Mouse (Mus musculus): ENCODE measurements around the gene Spred3. TPM values are rescaled to one million over a fixed set of nuclear protein-coding genes. Genes with fewer than 3 reads are reported as not detected.
"Not testable (repeated sequence)": the region's sequence is repeated elsewhere in the genome, so short reads cannot be mapped to it uniquely, and the experiment has no call there.

Spred3 gene
- polyA plus RNA-seq, 1 experiment from 2014 or later = 1.2 TPM

DNA sequence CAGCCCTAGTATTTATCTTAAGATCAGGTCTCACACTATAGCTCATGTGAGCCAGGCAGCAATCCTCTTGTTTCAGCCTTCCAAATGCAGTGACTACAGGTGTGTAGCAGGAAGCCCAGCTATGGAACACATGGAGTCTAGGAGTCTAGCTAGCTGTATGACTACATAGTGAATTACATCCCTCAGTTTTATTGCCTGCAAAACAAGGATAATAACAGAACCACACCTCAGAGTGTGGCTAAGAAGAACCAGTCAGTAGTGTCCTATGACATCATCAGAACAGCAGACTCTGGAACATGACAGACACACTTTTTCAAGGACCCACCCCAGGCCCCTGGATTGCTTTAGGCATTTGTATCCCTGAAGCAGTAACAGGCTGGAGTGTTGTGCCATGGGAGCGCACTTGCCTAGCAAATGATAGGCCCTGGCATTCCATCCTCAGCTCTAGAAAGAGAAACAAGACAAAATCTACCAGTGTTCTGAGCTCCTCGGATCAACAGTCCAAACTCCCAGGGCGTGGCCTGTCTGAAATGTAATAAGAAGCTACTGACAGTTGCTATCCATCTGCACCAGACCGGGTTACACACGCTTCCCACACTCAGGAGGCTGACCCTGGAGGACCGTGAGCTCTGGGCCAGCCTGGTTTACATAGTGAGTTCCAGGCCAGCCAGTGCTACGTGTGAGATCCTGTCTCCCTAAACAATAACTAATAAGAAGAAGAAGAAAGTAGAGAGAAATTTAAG is 23.4 kb downstream of the Spred3 start:
- no peaks in the 10 kb centered on the region for H3K36me3 ChIP-seq
- H3K4me1 ChIP-seq (replicated peaks) = no peaks in the 10 kb centered on the region
- H3K4me3 ChIP-seq = no peak overlapping the region
- no peak for ATAC-seq (replicated peaks; ENCODE audit: insufficient number of reproducible peaks, insufficient read depth, low FRiP score, low read depth)
- H3K9me3 ChIP-seq (replicated peaks) = no peaks in the 10 kb centered on the region
- WGBS = 77% methylated on average over 7 of the region's 7 CpGs
- H3K27me3 ChIP-seq = peaks cover 7% of the 10 kb centered on the region; the same call in 1 of the 2 replicates
- H3K27ac ChIP-seq = no peak overlapping the region
- H3K9ac ChIP-seq = no peak overlapping the region
- no peak overlapping the region for H3K4me2 ChIP-seq

DNA sequence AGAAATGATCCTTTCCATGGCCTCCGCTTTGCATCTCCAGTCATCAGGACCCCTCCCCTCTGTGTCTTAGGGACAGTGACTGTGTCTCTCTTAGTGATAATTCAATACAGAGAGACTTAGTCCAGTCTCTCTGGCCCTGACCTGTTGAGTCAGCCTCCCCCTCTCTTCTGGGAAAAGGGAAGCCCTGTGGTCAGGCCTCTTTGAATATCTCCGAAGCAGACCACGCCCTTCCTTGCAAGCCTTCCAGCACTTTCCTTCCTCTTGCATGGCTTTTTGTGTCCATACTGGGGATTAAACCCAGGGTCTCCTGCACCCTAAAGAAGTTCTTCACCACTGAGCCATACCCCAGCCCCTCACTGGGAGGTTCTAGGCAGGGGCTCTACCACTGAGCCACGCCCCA is 26.2 kb downstream of the Spred3 start:
- Histone ChIP-seq H3K27me3 (0 out of 2 replicates have a peak, but pooled peaks cover under 1% of the 10 kb centered on the region), H3K9me3 (replicated peaks) (no peaks in the 10 kb centered on the region), H3K4me2 (no peak overlapping the region), H3K4me1 (replicated peaks) (no peaks in the 10 kb centered on the region), H3K9ac (no peak overlapping the region), H3K36me3 (no peaks in the 10 kb centered on the region), H3K4me3 (no peak overlapping the region), H3K27ac (no peak overlapping the region)
- no peak for ATAC-seq (replicated peaks; ENCODE audit: insufficient number of reproducible peaks, insufficient read depth, low FRiP score, low read depth)
- WGBS = 84% methylated on average over 4 of the region's 4 CpGs

DNA sequence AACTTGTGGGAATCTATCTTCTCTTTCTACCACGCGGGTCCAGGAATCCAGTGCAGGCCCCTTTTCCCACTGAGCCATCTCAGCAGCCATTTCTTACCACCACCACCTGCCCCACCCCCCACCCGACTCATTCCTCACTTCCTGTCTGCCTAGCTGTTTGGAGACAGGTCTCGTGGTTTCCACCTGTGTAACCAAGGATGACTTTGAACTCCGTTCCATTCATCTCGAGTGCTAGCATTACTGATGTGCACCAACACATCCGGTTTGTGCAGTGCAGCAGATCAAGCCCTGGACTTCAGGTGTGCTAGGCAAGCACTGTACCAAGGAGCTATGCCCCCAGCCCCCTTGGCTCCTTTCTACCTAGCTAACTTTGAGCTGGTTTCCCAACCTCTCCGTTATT is 28.8 kb downstream of the Spred3 start:
- no peaks in the 10 kb centered on the region for H3K4me1 ChIP-seq (replicated peaks)
- WGBS = 73% methylated on average over 8 of the region's 8 CpGs

DNA sequence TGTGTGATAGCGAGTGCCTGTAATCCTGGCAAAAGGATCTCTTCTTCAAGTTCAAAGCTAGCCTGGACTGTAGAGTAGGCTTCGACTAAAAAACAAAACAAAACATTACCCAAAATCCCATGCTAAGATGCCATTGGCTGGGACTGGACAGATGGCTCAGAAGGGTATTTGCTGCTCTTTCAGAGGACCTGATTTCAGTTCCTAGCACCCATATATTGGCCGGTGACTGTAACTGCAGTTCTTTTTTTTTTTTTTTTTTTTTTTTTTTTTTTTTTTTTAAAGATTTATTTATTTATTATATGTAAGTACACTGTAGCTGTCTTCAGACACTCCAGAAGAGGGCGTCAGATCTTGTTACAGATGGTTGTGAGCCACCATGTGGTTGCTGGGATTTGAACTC is 31.0 kb downstream of the Spred3 start:
- WGBS = 85% methylated on average over 3 of the region's 4 CpGs
- H3K4me2 ChIP-seq; H3K9me3 ChIP-seq (replicated peaks); H3K4me1 ChIP-seq (replicated peaks); ATAC-seq (replicated peaks; ENCODE audit: insufficient number of reproducible peaks, insufficient read depth, low FRiP score, low read depth); H3K9ac ChIP-seq; H3K36me3 ChIP-seq; H3K4me3 ChIP-seq; H3K27ac ChIP-seq: not testable (repeated sequence)
- H3K27me3 ChIP-seq = peaks cover 25% of the 10 kb centered on the region

More for the DNA sequence above, 28.8 kb downstream of the Spred3 start:
- Histone ChIP-seq H3K27me3 (peaks cover 12% of the 10 kb centered on the region), H3K9ac (no peak overlapping the region), H3K27ac (no peak overlapping the region), H3K4me3 (no peak overlapping the region), H3K4me2 (no peak overlapping the region), H3K36me3 (no peaks in the 10 kb centered on the region), H3K9me3 (replicated peaks) (no peaks in the 10 kb centered on the region)
- ATAC-seq (replicated peaks; ENCODE audit: insufficient number of reproducible peaks, insufficient read depth, low FRiP score, low read depth) = no peak

DNA sequence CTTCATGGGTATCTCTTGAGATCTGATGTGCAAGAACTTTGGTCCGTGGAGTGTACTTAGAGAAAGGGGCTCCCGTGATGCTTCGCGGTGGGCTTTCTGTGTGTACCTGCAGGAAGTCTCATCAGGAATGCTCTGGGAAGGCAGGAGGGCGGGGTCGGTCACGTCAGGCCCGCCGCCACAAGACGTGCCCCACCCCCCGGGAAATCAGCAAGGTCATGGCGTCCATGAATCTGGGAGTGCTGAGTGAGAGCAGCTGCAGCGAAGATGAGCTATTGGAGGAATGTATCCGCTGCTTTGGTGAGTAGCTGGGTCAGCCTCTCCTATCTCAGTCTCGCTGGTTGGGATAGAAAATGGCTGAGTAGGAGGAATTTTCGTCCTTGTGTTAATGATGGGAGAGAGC is 32.8 kb downstream of the Spred3 start:
- H3K9me3 ChIP-seq (replicated peaks) = no peaks in the 10 kb centered on the region
- no peak overlapping the region for H3K27ac ChIP-seq
- H3K4me1 ChIP-seq (replicated peaks) = no peaks in the 10 kb centered on the region
- WGBS = 27% methylated on average over 16 of the region's 16 CpGs
- no peaks in the 10 kb centered on the region for H3K36me3 ChIP-seq
- H3K9ac ChIP-seq = no peak overlapping the region
- H3K27me3 ChIP-seq = peaks cover 25% of the 10 kb centered on the region
- H3K4me3 ChIP-seq = no peak overlapping the region
- no peak overlapping the region for H3K4me2 ChIP-seq
- ATAC-seq (replicated peaks; ENCODE audit: insufficient number of reproducible peaks, insufficient read depth, low FRiP score, low read depth) = no peak

DNA sequence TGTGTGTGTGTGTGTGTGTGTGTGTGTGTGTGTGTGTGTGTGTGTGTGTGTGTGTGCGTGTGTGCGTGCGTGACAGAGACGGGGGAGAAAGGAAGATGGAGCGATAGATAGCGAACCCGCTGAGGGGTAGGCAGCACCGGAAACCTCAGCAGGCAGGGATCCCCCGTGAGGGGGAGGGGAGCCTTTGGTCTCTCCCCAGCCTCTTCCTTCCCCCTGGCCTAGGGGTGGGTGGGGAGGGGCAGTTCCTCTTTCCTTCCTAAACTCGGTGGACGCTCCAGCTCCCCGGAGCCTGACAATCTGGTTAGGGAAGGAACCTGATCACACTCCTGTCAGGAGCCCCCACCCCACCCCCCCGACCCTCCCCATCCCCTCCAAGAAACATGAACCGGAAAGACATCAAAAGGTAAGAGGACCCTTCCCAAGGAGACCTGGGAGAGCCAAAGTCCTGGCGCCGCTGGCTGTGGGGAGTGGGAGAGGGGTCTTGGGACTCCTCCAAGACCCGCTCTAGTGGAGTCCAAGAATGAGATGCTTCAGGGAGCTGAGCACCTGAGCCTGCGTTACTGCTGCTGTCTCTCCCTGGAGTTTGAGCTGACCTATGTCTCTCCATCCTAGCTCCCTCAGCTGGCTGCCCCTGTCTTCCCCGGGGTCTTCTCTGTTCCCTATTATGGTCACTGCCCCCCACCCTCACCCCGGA is 35.4 kb downstream of the Spred3 start, which contains the start of gene Rasgrp4:
Gene Rasgrp4, plus strand, starts transcription at position 159 of the 694 bp plus-strand sequence.
- Histone ChIP-seq H3K27ac (no peak within 1 kb of the TSS), H3K4me3 (peak within 1 kb of the TSS; percentile 17; the same call in 1 of the 2 replicates), H3K4me1 (replicated peaks) (no peaks in the 10 kb centered on the region), H3K36me3 (no peaks in the 10 kb centered on the region), H3K9ac (no peak within 1 kb of the TSS), H3K4me2 (peak within 1 kb of the TSS; percentile 51), H3K9me3 (replicated peaks) (no peaks in the 10 kb centered on the region), H3K27me3 (peaks cover 28% of the 10 kb centered on the region)
- WGBS = 2% methylated on average over 11 of the region's 20 CpGs
- no peak for ATAC-seq (replicated peaks; ENCODE audit: insufficient number of reproducible peaks, insufficient read depth, low FRiP score, low read depth)

DNA sequence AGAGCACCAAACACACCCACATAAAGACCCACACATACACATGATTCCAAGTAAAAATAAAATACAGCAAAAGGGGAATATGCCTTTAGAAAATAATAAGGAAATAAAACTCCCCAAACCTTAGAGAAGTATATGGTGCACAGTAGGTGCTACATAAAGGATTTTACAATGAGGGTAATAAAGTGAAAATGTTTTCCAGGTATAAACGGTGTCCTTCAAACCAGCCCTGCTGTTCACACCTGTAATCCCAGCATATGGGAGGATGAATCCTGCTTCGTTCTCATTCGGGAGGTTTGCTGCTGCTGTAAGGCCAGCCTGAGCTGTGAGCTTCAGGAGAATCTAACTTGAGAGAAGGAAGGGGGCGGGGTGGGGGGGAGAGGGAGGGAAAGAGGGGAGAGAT is 36.0 kb downstream of the Spred3 start:
- Histone ChIP-seq H3K9me3 (replicated peaks) (no peaks in the 10 kb centered on the region), H3K36me3 (no peaks in the 10 kb centered on the region), H3K27ac (no peak overlapping the region), H3K4me2 (peak overlapping the region; percentile 51), H3K9ac (no peak overlapping the region), H3K4me1 (replicated peaks) (no peaks in the 10 kb centered on the region), H3K4me3 (0 out of 2 replicates have a peak overlapping the region, but pooled peaks have one; percentile 17), H3K27me3 (peaks cover 28% of the 10 kb centered on the region)
- ATAC-seq (replicated peaks; ENCODE audit: insufficient number of reproducible peaks, insufficient read depth, low FRiP score, low read depth) = no peak
- WGBS = 4% methylated on average over 4 of the region's 4 CpGs

DNA sequence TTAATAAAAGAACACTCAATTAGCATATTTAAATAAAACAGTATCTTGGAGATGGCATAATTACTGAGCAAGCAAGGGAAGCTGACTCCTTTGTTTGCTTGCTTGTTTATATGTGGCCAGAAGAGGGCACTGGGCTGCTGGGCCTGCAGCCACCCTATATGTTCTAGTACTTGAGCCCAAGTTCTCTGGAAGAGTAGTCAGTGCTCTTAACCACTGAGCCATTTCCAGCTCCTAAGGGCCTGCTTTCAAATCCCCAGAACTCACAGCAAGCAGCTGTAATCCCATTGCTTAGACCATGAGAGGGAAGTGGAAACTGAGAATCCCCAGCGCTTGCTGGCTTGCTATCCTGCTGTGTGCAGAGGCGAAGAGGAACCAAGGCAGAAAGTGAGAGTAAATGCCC is 41.5 kb downstream of the Spred3 start:
- WGBS = 68% methylated on average over 2 of the region's 2 CpGs
- Histone ChIP-seq H3K36me3 (no peaks in the 10 kb centered on the region), H3K4me2 (no peak overlapping the region), H3K4me3 (no peak overlapping the region), H3K9ac (no peak overlapping the region), H3K9me3 (replicated peaks) (no peaks in the 10 kb centered on the region), H3K27ac (no peak overlapping the region), H3K27me3 (peaks cover 8% of the 10 kb centered on the region; the same call in 1 of the 2 replicates), H3K4me1 (replicated peaks) (peaks cover 12% of the 10 kb centered on the region)
- no peak for ATAC-seq (replicated peaks; ENCODE audit: insufficient number of reproducible peaks, insufficient read depth, low FRiP score, low read depth)

DNA sequence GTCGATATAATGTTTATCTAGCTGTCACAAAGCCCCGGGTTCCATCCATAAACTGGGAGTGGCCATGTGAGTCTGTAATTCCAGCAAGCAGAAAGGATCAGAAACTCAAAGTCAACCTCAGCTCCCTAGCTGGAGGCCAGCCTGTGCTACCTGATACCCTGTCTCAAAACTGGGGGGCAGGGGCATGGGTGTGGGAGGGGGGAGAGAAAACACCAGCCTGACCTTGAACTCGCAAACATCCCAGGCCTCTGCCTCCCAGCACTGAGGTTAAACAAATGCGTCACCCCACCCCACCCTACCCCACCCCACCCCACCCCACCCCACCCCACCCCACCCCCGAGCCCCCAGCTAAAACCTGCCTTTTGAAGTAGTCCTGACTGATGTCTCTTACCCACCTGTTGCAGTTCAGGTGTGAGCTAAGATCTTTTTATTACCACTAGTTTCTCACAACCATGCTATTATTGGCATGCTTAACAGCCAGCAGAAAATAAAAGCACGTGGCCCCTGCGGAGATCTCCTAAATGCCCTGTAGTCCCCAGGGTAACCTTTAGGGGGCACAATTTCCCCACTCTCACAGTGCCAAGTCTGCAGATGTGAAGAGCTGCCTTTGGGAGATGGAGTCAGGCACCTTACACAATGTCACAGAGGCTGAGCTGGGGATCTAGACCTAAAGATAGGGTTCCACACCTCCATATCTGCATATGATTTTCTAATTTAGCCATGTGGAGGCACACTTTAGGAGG is 43.9 kb downstream of the Spred3 start:
- H3K27ac ChIP-seq = no peak overlapping the region
- no peak overlapping the region for H3K9ac ChIP-seq
- H3K4me3 ChIP-seq = no peak overlapping the region
- H3K9me3 ChIP-seq (replicated peaks) = no peaks in the 10 kb centered on the region
- WGBS = 28% methylated on average over 7 of the region's 7 CpGs
- no peak for ATAC-seq (replicated peaks; ENCODE audit: insufficient number of reproducible peaks, insufficient read depth, low FRiP score, low read depth)
- H3K36me3 ChIP-seq = no peaks in the 10 kb centered on the region
- H3K4me1 ChIP-seq (replicated peaks) = peaks cover 14% of the 10 kb centered on the region
- H3K27me3 ChIP-seq = peaks cover 8% of the 10 kb centered on the region; the same call in 1 of the 2 replicates
- no peak overlapping the region for H3K4me2 ChIP-seq

DNA sequence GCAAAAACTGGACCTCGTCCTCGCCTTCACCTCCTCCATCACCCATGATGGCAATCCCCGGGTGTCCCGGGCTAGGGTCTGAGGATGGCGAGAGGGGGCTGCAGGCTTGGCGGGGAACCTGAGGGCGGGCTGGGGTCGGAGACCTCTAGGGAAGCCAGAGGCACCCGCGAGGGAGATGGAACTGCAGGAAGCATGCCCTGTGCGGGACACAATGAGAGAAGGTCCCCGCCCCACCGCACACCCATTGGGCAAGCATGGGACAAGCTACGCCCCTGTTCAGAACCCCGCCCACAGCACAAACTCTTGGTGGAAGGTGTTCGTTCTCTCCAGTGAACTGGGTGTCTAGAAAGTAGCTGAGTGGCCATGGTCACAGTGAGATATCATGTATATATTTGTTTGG is 45.2 kb downstream of the Spred3 start, which contains the start of gene Ryr1:
Gene Ryr1, minus strand, starts transcription at position 210 of the 400 bp plus-strand sequence.
- Histone ChIP-seq H3K4me2 (peak within 1 kb of the TSS; percentile 64), H3K27ac (no peak within 1 kb of the TSS), H3K27me3 (peaks cover 5% of the 10 kb centered on the region; the same call in 1 of the 2 replicates), H3K4me1 (replicated peaks) (peaks cover 14% of the 10 kb centered on the region), H3K4me3 (peak within 1 kb of the TSS; percentile 38), H3K9me3 (replicated peaks) (no peaks in the 10 kb centered on the region), H3K9ac (no peak within 1 kb of the TSS), H3K36me3 (no peaks in the 10 kb centered on the region)
- no peak; the same call in 1 of the 2 replicates for ATAC-seq (replicated peaks; ENCODE audit: insufficient number of reproducible peaks, insufficient read depth, low FRiP score, low read depth)
- WGBS = under 1% methylated on average over 16 of the region's 16 CpGs

All from heart, embryonic 15.5 days (tissue).